Mouse (Mus musculus): ENCODE data around the gene Nfxl1.

Nfxl1 gene

DNA sequence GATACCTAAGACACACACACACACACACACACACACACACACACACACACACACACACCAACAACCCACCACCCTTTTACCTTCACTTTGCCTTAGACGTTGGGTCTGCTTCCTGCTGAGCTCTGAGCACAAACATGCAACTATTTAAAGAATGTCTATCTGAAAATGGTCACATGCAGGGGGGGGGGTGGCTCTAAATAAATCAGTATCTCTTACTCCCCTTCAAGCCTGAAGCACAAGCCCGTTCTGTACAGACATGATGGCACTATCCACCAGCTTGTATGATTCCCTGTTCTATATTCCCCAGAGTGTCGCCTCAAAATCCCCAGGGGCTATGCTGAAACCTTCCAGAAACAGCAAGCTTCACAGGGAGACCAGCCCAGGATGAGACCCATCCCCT, 57.7 kb downstream of the Nfxl1 start:
- DNase-seq (ENCODE audit: extremely low read depth, low read depth): no peak

- DNase-seq (ENCODE audit: extremely low read depth, low read depth): no peak
Measured at GRCm38 (mm10) chr5:72498271-72498670, 61.2 kb downstream of the Nfxl1 start.

- DNase-seq (ENCODE audit: extremely low read depth, low read depth): no peak
Measured at GRCm38 (mm10) chr5:72496756-72497155, 62.7 kb downstream of the Nfxl1 start.

DNA sequence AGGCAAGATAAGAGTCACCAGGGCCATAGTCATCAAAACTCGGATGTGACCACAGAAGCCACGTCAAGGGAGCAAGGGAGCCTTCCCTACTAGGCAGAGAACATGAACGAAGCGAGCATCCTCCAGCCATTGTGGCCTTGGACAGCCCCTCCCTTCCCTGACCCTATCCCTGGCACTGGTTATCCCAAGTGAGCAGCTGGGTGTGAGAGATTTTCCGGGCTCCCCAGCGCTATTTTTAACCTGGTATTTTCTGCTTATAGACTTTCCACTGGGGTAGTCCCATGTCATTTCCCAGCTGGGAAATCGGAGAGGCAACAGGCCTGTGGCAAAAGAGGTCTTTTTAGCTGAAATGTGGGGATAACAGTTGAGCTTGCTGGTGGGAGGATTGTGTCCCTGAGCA, 65.6 kb downstream of the Nfxl1 start:
- no peak for DNase-seq (ENCODE audit: extremely low read depth, low read depth)

DNA sequence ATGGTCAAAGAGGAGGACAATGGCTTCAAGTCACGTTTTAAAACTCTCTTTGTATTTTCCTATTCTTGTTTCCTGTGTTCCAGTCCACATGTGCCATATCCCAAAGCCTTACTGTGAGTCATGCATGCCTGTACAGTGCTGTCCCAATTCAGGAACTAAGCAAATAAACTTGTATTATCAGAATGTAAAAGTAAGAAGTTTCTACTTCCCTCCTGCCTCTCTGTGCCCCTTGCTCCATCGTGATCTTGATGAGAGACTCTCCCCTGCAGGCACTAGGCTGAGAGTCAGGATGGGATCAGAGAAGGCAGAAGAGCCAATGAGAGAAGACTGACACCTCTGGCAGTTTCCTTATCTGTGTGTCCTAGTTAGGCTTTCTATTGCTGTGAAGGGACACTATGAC, 68.3 kb downstream of the Nfxl1 start:
- DNase-seq (ENCODE audit: extremely low read depth, low read depth): peak; percentile 6

GRCm38 (mm10) chr5:72480456-72480855, 79.0 kb downstream of the Nfxl1 start:
- DNase-seq (ENCODE audit: extremely low read depth, low read depth): no peak

DNA sequence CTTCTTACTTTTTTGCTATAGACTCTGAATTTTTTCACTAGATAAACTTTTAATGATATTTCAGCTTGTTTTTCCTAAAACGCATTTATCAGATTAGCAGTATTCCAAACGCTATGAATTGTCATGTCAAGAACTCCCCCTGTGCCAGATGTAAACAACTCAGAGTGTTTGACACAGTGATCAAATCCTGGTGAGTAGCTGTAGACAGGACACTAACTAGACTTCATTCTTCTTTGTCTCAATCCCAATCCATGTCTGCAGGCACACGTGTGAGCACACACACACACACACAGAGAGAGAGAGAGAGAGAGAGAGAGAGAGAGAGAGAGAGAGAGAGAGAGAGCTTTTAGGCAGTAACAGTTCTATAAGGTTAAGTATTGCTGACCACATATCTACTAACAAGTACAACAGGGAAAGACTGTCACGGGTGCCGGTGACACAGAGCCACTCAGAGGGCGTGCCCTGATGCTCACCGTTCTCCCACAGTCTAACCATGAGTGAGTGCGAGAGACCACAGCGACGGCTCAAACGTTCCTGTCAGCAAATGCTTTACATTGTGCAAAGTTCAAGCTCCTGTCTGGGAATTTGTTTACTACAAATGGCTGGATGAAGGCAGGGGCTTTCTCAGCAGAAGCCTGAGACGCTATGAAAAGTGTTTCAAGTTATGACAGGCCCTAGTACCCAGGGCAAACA, 87.0 kb downstream of the Nfxl1 start:
- no peak for DNase-seq (ENCODE audit: extremely low read depth, low read depth)

- no peak for DNase-seq (ENCODE audit: extremely low read depth, low read depth)
Measured at GRCm38 (mm10) chr5:72471746-72472145, 87.7 kb downstream of the Nfxl1 start.

- no peak for DNase-seq (ENCODE audit: extremely low read depth, low read depth)
Measured at GRCm38 (mm10) chr5:72464932-72465331, 94.6 kb downstream of the Nfxl1 start.
